Mouse (Mus musculus): ENCODE results near the gene Crnn. TPM values are rescaled to one million over a fixed set of nuclear protein-coding genes. Genes with fewer than 3 reads are reported as not detected.

The Crnn gene
- not detected in 2 replicates for polyA plus RNA-seq (2015; fragmentation: Nextera tagmentation; extraction: Ambion mirVana)

DNA sequence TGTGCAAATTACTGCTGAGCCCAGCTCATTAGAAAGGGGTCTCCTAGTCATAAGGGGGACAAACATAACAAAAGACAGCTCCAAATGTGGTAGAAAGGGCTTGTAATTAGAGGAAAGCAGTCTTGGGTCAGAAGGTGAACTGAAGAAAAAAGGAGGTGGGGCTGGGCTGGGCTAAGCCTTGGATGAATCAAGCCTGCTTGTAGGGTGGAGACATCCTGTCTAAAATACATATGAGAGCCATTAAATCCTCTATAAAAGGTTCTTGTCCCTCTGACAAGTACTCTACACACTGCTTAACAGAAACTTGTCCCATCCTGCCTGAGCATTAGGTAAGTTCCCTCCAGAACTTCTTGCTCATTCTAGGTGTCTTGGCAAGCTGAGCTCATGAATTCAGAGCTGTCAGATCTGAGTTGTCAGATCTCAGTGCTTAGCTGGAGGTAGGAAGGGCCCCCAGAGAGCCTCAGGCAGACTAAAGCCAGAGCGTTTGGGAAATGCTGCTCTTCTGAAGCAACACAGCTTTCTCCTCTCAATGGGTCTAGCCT is at the start of gene Crnn:
Crnn (plus strand) TSS at position 278 of the 542 bp plus-strand sequence.

DNA sequence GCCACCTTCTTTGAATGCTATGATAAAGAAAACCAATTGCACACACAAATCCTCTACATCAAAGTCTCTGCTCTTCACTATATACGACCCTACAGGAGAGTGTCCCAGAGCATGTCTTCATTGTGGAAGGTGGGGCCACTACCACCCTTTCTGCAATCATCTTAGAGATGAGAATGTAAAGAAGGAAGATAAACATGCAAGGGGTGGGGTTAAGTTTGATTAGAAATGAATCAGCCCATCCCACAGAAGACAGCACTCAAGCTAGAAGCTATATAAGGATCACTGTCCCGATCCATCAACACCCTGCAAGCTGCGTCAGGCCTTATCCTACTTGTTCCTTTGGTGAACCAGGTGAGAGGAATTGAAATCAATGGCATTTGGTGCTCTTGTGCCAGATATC is 52.4 kb downstream of the Crnn start, which contains the start of gene Flg2:
Flg2 (plus strand) TSS at position 301 of the 400 bp plus-strand sequence.

Other genes starting within 250 kb of the Crnn start
- gene Lce3a, start 218.6 kb upstream of the Crnn start, polyA plus RNA-seq (2015; fragmentation: Nextera tagmentation; extraction: Ambion mirVana): 1.8 TPM in 1 of 2 replicates, not detected in the other
- gene Lce3b, start 211.8 kb upstream of the Crnn start, polyA plus RNA-seq (2015; fragmentation: Nextera tagmentation; extraction: Ambion mirVana): 1.2 TPM in 1 of 2 replicates, not detected in the other
- 5.1 TPM in 1 of 2 replicates, not detected in the other for gene Lce3c, start 200.3 kb upstream of the Crnn start, polyA plus RNA-seq (2015; fragmentation: Nextera tagmentation; extraction: Ambion mirVana)
- not detected in 2 replicates for gene Lce3d, start 187.4 kb upstream of the Crnn start, polyA plus RNA-seq (2015; fragmentation: Nextera tagmentation; extraction: Ambion mirVana)
- 2.8 TPM in 1 of 2 replicates, not detected in the other for gene Lce3e, start 177.7 kb upstream of the Crnn start, polyA plus RNA-seq (2015; fragmentation: Nextera tagmentation; extraction: Ambion mirVana)
- gene Lce3f, start 152.6 kb upstream of the Crnn start, polyA plus RNA-seq (2015; fragmentation: Nextera tagmentation; extraction: Ambion mirVana): 0.76 and 3.7 TPM in 2 replicates
- gene Crct1, start 129.1 kb upstream of the Crnn start, polyA plus RNA-seq (2015; fragmentation: Nextera tagmentation; extraction: Ambion mirVana): 5.8 TPM in 1 of 2 replicates, not detected in the other
- 0.82 TPM in 1 of 2 replicates, not detected in the other for gene Lce1m, start 125.7 kb upstream of the Crnn start, polyA plus RNA-seq (2015; fragmentation: Nextera tagmentation; extraction: Ambion mirVana)
- gene Gm4858, start 76.0 kb upstream of the Crnn start, polyA plus RNA-seq (2015; fragmentation: Nextera tagmentation; extraction: Ambion mirVana): not detected in 2 replicates
- 0.02 TPM in 1 of 2 replicates, not detected in the other for gene Flg2, start 52.5 kb downstream of the Crnn start, polyA plus RNA-seq (2015; fragmentation: Nextera tagmentation; extraction: Ambion mirVana)
- 0.14 and 1.4 TPM in 2 replicates for gene Flg, start 128.7 kb downstream of the Crnn start, polyA plus RNA-seq (2015; fragmentation: Nextera tagmentation; extraction: Ambion mirVana)
- gene Hrnr, start 175.0 kb downstream of the Crnn start, polyA plus RNA-seq (2015; fragmentation: Nextera tagmentation; extraction: Ambion mirVana): 0.03 and 0.28 TPM in 2 replicates
- 0.49 TPM in 1 of 2 replicates, not detected in the other for gene Rptn, start 248.9 kb downstream of the Crnn start, polyA plus RNA-seq (2015; fragmentation: Nextera tagmentation; extraction: Ambion mirVana)